Mouse (Mus musculus): ENCODE data around the gene Ubr2.

DNA sequence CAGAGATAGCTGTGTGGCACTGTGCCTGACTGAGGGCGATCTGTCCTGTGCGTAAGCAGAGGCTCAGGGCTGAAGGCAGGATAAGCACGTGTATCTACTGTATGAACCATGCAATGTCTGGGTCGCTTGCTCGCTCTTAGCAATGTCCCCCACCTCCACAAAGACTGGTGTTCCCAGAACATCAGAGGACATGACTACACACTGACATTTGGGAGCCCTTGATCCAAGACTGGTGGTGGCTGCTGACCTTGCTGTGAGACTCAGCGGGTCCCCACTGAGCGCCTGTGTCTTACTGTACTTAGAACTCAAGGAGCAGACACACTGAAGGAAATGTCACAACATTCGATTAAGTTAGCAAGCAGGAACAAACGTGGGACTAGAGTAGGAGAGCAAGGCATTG is 64.1 kb downstream of the Ubr2 start:
- TF ChIP-seq MAX (IDR thresholded peaks at IDR 0.05) (no peak), CEBPB (IDR thresholded peaks at IDR 0.05; ENCODE audit: low read depth) (no peak), CTCF (IDR thresholded peaks at IDR 0.05; ENCODE audit: control insufficient read depth, insufficient read depth, insufficient read length) (no peak), USF1 (IDR thresholded peaks at IDR 0.05; ENCODE audit: low read depth) (no peak)
